Mouse (Mus musculus) layer of hippocampus, postnatal 25 days (tissue): Measurements from ENCODE around the gene Btbd2. TPM values are rescaled to one million over a fixed set of nuclear protein-coding genes. Genes with fewer than 3 reads are reported as not detected.

Experiments
- DNase-seq, 2 experiments: peaks; one replicate each; pipeline ENCODE4 v3.0.0; 2022; ENCODE audit warnings: mixed read lengths in 2 of 2, low spot score in 1 of 2; ENCODE audit errors: extremely low spot score in 1 of 2
- total RNA-seq, 2 experiments: library from RNA; stranded (reverse); gene quantifications; 2 replicates each; pipeline ENCODE4 v1.2.3; 2021

Gene Btbd2
- 100 to 1,000 TPM; 103 to 107 TPM for total RNA-seq

GRCm38 (mm10) chr10:80656863-80657623 is at the start of gene Btbd2:
Gene Btbd2, minus strand, starts transcription at chr10:80657071.
- no peak for DNase-seq

GRCm38 (mm10) chr10:80705479-80705878 is 48.6 kb upstream of the Btbd2 start:
- DNase-seq: no peak

GRCm38 (mm10) chr10:80705033-80705432 is 48.2 kb upstream of the Btbd2 start:
- no peak for DNase-seq

- no peak for DNase-seq
Measured at GRCm38 (mm10) chr10:80704418-80704817, 47.5 kb upstream of the Btbd2 start.

GRCm38 (mm10) chr10:80703643-80704042 is 46.8 kb upstream of the Btbd2 start:
- no peak for DNase-seq

- peak; percentile 77 to 92 for DNase-seq
Measured at GRCm38 (mm10) chr10:80702536-80703390, 45.9 kb upstream of the Btbd2 start.

- DNase-seq: peak; percentile 89 to 96
Measured at GRCm38 (mm10) chr10:80701721-80702535, 45.1 kb upstream of the Btbd2 start, which contains the start of the genes Mob3a and Izumo4. Gene Mob3a, minus strand, starts transcription at chr10:80701977. Gene Izumo4, plus strand, starts transcription at chr10:80702184.

GRCm38 (mm10) chr10:80700732-80701131 is 43.9 kb upstream of the Btbd2 start:
- no peak for DNase-seq

GRCm38 (mm10) chr10:80700038-80700504 is 43.2 kb upstream of the Btbd2 start:
- no peak for DNase-seq

GRCm38 (mm10) chr10:80698605-80699004 is 41.7 kb upstream of the Btbd2 start:
- no peak for DNase-seq

- no peak for DNase-seq
Measured at GRCm38 (mm10) chr10:80697812-80698211, 40.9 kb upstream of the Btbd2 start.

- DNase-seq: no peak
Measured at GRCm38 (mm10) chr10:80697393-80697787, 40.5 kb upstream of the Btbd2 start.

- no peak for DNase-seq
Measured at GRCm38 (mm10) chr10:80696502-80697392, 39.9 kb upstream of the Btbd2 start.

- no peak for DNase-seq
Measured at GRCm38 (mm10) chr10:80695801-80696501, 39.1 kb upstream of the Btbd2 start.

- no peak for DNase-seq
Measured at GRCm38 (mm10) chr10:80695186-80695585, 38.3 kb upstream of the Btbd2 start.

- no peak for DNase-seq
Measured at GRCm38 (mm10) chr10:80694159-80694938, 37.5 kb upstream of the Btbd2 start.

- no peak for DNase-seq
Measured at GRCm38 (mm10) chr10:80693401-80694045, 36.7 kb upstream of the Btbd2 start.
